Mouse (Mus musculus) activated CD4-positive, CD25-positive, alpha-beta regulatory T cell (primary cell): Measurements from ENCODE around the gene Hist1h4d. TPM values are rescaled to one million over a fixed set of nuclear protein-coding genes. Genes with fewer than 3 reads are reported as not detected.

Experiments
- polyA plus RNA-seq, 2 experiments: library from polyadenylated mRNA; unstranded; fragments of 100-300 nt; shearing (Covaris generic); gene quantifications; one replicate each; pipeline ENCODE4 v1.2.1; 2017

Gene Hist1h4d
- polyA plus RNA-seq, 2 experiments from 2014 or later = 23.0 to 41.6 TPM

Other genes with a start within 250 kb of the Hist1h4d start
- gene Zfp322a, start 212.4 kb upstream of the Hist1h4d start, polyA plus RNA-seq = 10 to 100 TPM; 22.2 to 25.5 TPM
- 10 to 100 TPM; 10.1 to 11.6 TPM for gene Abt1, start 157.7 kb upstream of the Hist1h4d start, polyA plus RNA-seq
- gene Btn1a1, start 115.7 kb upstream of the Hist1h4d start, polyA plus RNA-seq = not detected
- gene Btn2a2, start 92.7 kb upstream of the Hist1h4d start, polyA plus RNA-seq = under 1 TPM in 1 of 2 experiments, not detected in 1; 0.12 TPM
- gene Hist1h4h, start 50.5 kb upstream of the Hist1h4d start, polyA plus RNA-seq = 1 to 10 TPM; 1.3 to 4.8 TPM
- not detected for gene Hist1h2af, start 47.7 kb upstream of the Hist1h4d start, polyA plus RNA-seq
- not detected for gene Hist1h3g, start 46.2 kb upstream of the Hist1h4d start, polyA plus RNA-seq
- under 1 TPM; 0.27 to 0.59 TPM for gene Hist1h2bh, start 38.2 kb upstream of the Hist1h4d start, polyA plus RNA-seq
- under 1 TPM; 0.41 to 0.84 TPM for gene Hist1h3f, start 37.5 kb upstream of the Hist1h4d start, polyA plus RNA-seq
- 1 to 10 TPM in 1 of 2 experiments, not detected in 1; 2.0 TPM for gene Hist1h4f, start 29.9 kb upstream of the Hist1h4d start, polyA plus RNA-seq
- gene Hist1h1d, start 28.3 kb upstream of the Hist1h4d start, polyA plus RNA-seq = under 1 TPM; 0.64 to 0.98 TPM
- gene Hist1h3e, start 19.2 kb upstream of the Hist1h4d start, polyA plus RNA-seq = 1 to 10 TPM; 1.4 to 5.5 TPM
- gene Hist1h2ae, start 10.4 kb upstream of the Hist1h4d start, polyA plus RNA-seq = 10 to 100 TPM in 1 of 2 experiments, 1 to 10 TPM in 1; 7.7 to 16.3 TPM
- 1 to 10 TPM; 2.7 to 5.0 TPM for gene Hist1h2bg, start 10.2 kb upstream of the Hist1h4d start, polyA plus RNA-seq
- gene Hist1h2bf, start 7.4 kb upstream of the Hist1h4d start, polyA plus RNA-seq = not detected
- gene Hist1h2ad, start 7.2 kb upstream of the Hist1h4d start, polyA plus RNA-seq = under 1 TPM in 1 of 2 experiments, not detected in 1; 0.38 TPM
- gene Hist1h3d, start 5.8 kb upstream of the Hist1h4d start, polyA plus RNA-seq = under 1 TPM in 1 of 2 experiments, not detected in 1; 0.44 TPM
- 1 to 10 TPM; 1.2 to 1.4 TPM for gene Hist1h2be, start 39.5 kb downstream of the Hist1h4d start, polyA plus RNA-seq
- 10 to 100 TPM in 1 of 2 experiments, 1 to 10 TPM in 1; 7.1 to 18.0 TPM for gene Hist1h1e, start 41.0 kb downstream of the Hist1h4d start, polyA plus RNA-seq
- under 1 TPM; 0.55 to 0.80 TPM for gene Hist1h2ac, start 102.3 kb downstream of the Hist1h4d start, polyA plus RNA-seq
- 1 to 10 TPM; 3.0 to 4.1 TPM for gene Hist1h2bc, start 102.6 kb downstream of the Hist1h4d start, polyA plus RNA-seq
- gene Hist1h1t, start 114.2 kb downstream of the Hist1h4d start, polyA plus RNA-seq = under 1 TPM in 1 of 2 experiments, not detected in 1; 0.38 TPM
- 1 to 10 TPM; 3.3 to 6.0 TPM for gene Hist1h4c, start 116.9 kb downstream of the Hist1h4d start, polyA plus RNA-seq
- 1 to 10 TPM; 1.3 to 2.6 TPM for gene Hfe, start 129.3 kb downstream of the Hist1h4d start, polyA plus RNA-seq
- 10 to 100 TPM; 13.3 to 18.7 TPM for gene Hist1h1c, start 157.2 kb downstream of the Hist1h4d start, polyA plus RNA-seq
- gene Hist1h3c, start 164.0 kb downstream of the Hist1h4d start, polyA plus RNA-seq = 1 to 10 TPM; 2.7 to 3.1 TPM
- 1 to 10 TPM; 1.1 to 2.8 TPM for gene Hist1h2bb, start 165.1 kb downstream of the Hist1h4d start, polyA plus RNA-seq
- 1 to 10 TPM; 4.6 to 7.2 TPM for gene Hist1h2ab, start 169.5 kb downstream of the Hist1h4d start, polyA plus RNA-seq
- 1 to 10 TPM in 1 of 2 experiments, not detected in 1; 1.4 TPM for gene Hist1h3b, start 170.7 kb downstream of the Hist1h4d start, polyA plus RNA-seq
- gene Hist1h4b, start 175.4 kb downstream of the Hist1h4d start, polyA plus RNA-seq = 1 to 10 TPM; 5.4 to 5.6 TPM
- not detected for gene Hist1h4a, start 179.6 kb downstream of the Hist1h4d start, polyA plus RNA-seq
- 1 to 10 TPM; 5.1 TPM for gene Hist1h3a, start 180.8 kb downstream of the Hist1h4d start, polyA plus RNA-seq
- gene Hist1h1a, start 182.1 kb downstream of the Hist1h4d start, polyA plus RNA-seq = 1 to 10 TPM; 2.5 to 3.0 TPM
- gene Trim38, start 188.3 kb downstream of the Hist1h4d start, polyA plus RNA-seq = under 1 TPM in 1 of 2 experiments, not detected in 1; 0.17 TPM
- under 1 TPM in 1 of 2 experiments, not detected in 1; 0.09 TPM for gene Slc17a2, start 225.4 kb downstream of the Hist1h4d start, polyA plus RNA-seq